Mouse (Mus musculus) liver, embryonic 16.5 days (tissue): Measurements from ENCODE around the gene Egfl8. TPM values are rescaled to one million over a fixed set of nuclear protein-coding genes. Genes with fewer than 3 reads are reported as not detected.
A peak's percentile ranks its signal among the peaks of the same experiment; 100 is the strongest.

ENCODE experiments used
- ATAC-seq: fragments of 200-750 bp; cut with Nextera tagmentation; 2 replicates; pipeline ENCODE4 v1.8.0; 2017; ENCODE audit warnings: low read depth, mild to moderate bottlenecking, moderate number of reproducible peaks, moderate library complexity
- H3K27ac ChIP-seq: fragments of 300-500 bp; sonication (generic); 2 replicates; pipeline ENCODE4 v1.5.1; 2014; ENCODE audit warnings: mild to moderate bottlenecking, low read length
- H3K27me3 ChIP-seq: fragments of 300-500 bp; sonication (generic); 2 replicates; pipeline ENCODE4 v1.6.1; 2014; ENCODE audit warnings: low read depth, low read length, mixed read lengths; ENCODE audit not compliant: control insufficient read depth, insufficient read depth
- H3K36me3 ChIP-seq: fragments of 300-500 bp; sonication (generic); 2 replicates; pipeline ENCODE4 v1.6.1; 2014; ENCODE audit warnings: mild to moderate bottlenecking; ENCODE audit not compliant: control insufficient read depth, insufficient read depth
- H3K4me1 ChIP-seq: fragments of 300-500 bp; sonication (generic); 2 replicates; pipeline ENCODE4 v1.6.1; 2014; ENCODE audit warnings: low read depth, low read length, mixed read lengths; ENCODE audit not compliant: control insufficient read depth
- H3K4me2 ChIP-seq: fragments of 300-500 bp; sonication (generic); 2 replicates; pipeline ENCODE4 v1.6.1; 2014; ENCODE audit warnings: low read depth, low read length, mixed read lengths
- H3K4me3 ChIP-seq: fragments of 300-500 bp; sonication (generic); 2 replicates; pipeline ENCODE4 v1.5.1; 2014; ENCODE audit warnings: low read depth, mild to moderate bottlenecking, low read length
- H3K9ac ChIP-seq: fragments of 300-500 bp; sonication (generic); 2 replicates; pipeline ENCODE4 v1.6.1; 2014; ENCODE audit warnings: low read depth, low read length
- H3K9me3 ChIP-seq: fragments of 300-500 bp; sonication (generic); replicated peaks from 2 replicates; pipeline ENCODE4 v1.6.1; 2016; ENCODE audit warnings: low read length; ENCODE audit not compliant: control insufficient read depth
- WGBS: fragments of 180-500 bp; shearing (Covaris S2); extraction: QIAGEN DNeasy Blood & Tissue Kit; methylation state at CpG from one replicate; pipeline ENCODE4 v1.1.7; 2014; ENCODE audit not compliant: insufficient replicate concordance; 5-methylcytosine and 5-hydroxymethylcytosine counted together
- polyA plus RNA-seq: library from polyadenylated mRNA; unstranded; fragments of >200 nt; fragmentation: Nextera tagmentation; extraction: Ambion mirVana; gene quantifications from 2 replicates; pipeline ENCODE4 v1.2.1, GENCODE M21; 2015

Gene Egfl8
- polyA plus RNA-seq, 1 experiment from 2014 or later = 0.33 TPM

DNA sequence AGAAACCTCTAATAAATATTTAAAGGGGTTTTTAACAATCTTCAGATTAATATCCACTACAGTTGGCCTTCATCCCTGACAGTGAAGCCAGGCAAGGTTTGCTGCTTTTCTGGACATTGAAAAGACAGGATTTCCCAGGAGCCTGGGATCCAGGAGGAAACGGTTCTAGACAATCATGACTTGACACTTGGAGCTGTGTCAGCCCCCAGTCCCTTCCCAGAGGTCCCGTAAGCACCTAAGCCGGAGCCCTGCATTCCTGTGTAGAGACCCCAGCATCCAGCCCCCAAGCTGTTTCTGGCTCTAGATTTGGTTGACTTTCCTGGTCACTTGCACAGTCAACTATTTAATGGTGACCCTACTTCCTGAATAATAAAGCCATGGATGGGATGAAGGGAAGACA, 42.8 kb upstream of the Egfl8 start:
- Histone ChIP-seq H3K27me3 (peaks cover 23% of the 10 kb centered on the region), H3K9ac (no peak overlapping the region), H3K4me2 (no peak overlapping the region), H3K9me3 (no peaks in the 10 kb centered on the region), H3K4me3 (no peak overlapping the region), H3K27ac (no peak overlapping the region), H3K4me1 (no peaks in the 10 kb centered on the region), H3K36me3 (no peaks in the 10 kb centered on the region)
- no peak for ATAC-seq
- 73% methylated on average over 3 of the region's 3 CpGs for WGBS

DNA sequence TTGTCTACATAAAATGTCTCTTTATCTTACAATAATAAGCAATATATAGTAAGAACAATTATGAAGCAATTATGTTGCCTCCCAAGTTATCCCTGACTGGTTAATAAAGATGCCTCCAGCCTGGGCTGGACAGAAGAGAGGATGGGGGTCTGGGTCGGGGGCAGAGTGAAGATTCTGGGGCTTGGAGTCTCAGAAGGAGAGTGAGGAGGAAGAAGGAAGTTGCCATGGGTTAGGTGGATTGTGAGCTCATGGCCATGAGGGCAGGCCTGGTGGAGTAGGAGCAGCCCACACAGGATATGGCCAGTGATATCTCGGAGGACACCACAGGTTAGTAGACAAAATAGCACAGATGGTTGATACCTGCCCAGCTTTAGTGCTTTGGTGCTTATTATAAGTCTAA, 42.4 kb upstream of the Egfl8 start:
- Histone ChIP-seq H3K9ac (no peak overlapping the region), H3K4me1 (no peaks in the 10 kb centered on the region), H3K4me2 (no peak overlapping the region), H3K36me3 (no peaks in the 10 kb centered on the region), H3K27me3 (peaks cover 23% of the 10 kb centered on the region), H3K4me3 (no peak overlapping the region), H3K27ac (no peak overlapping the region), H3K9me3 (no peaks in the 10 kb centered on the region)
- no peak for ATAC-seq
- 38% methylated on average over 2 of the region's 2 CpGs for WGBS

DNA sequence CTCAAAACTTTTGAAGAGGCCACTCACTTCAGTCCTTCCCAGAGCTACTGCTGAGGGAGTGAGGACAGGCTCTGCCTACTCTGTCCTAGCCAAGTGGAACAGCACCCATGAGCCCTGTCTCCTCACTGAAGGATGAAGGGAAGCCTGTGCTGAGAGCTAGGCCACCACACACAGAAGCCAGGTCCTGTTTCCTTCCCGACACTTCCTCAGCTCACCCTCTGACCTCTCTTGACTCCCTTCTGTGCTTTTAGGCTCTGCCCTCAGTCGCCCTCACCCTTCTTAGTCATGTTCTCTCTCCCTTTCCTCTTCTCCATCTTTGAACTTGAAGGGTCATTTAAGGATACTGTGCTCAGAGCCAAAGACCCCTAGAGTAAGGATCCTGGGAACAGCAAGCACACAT, 41.5 kb upstream of the Egfl8 start:
- H3K27ac ChIP-seq = no peak overlapping the region

DNA sequence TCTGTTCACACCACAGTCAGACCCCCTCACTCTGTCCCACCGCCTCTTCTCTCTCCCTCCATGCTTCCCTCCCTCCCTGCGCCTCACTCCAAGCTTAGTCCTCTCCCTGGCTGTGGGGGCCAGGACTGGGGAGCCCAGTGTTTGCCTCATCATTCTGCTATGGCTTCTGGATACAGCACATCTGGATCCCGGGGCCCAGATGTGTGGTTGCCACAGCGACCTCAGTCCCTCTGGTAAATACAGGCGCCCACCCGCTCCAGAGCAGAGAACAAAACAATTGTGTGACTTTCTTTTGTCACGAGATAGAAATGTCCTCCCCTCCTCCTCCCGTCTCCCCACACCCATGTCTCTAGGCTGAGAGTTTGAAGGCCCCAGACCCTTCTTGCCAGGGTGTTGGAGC, 40.9 kb upstream of the Egfl8 start:
- Histone ChIP-seq H3K4me3 (no peak overlapping the region), H3K27ac (no peak overlapping the region), H3K4me1 (no peaks in the 10 kb centered on the region), H3K9ac (no peak overlapping the region), H3K4me2 (no peak overlapping the region), H3K9me3 (no peaks in the 10 kb centered on the region), H3K36me3 (no peaks in the 10 kb centered on the region; the same call in 1 of the 2 replicates), H3K27me3 (peaks cover 22% of the 10 kb centered on the region)
- no peak for ATAC-seq
- WGBS = 45% methylated on average over 8 of the region's 8 CpGs

More for the DNA sequence above, 41.5 kb upstream of the Egfl8 start:
- ATAC-seq = no peak
- WGBS = 22% methylated on average over 2 of the region's 2 CpGs
- H3K4me1 ChIP-seq = no peaks in the 10 kb centered on the region
- H3K4me2 ChIP-seq = no peak overlapping the region
- peaks cover 23% of the 10 kb centered on the region for H3K27me3 ChIP-seq
- H3K9ac ChIP-seq = no peak overlapping the region
- H3K9me3 ChIP-seq = no peaks in the 10 kb centered on the region
- H3K4me3 ChIP-seq = no peak overlapping the region
- H3K36me3 ChIP-seq = no peaks in the 10 kb centered on the region; the same call in 1 of the 2 replicates

DNA sequence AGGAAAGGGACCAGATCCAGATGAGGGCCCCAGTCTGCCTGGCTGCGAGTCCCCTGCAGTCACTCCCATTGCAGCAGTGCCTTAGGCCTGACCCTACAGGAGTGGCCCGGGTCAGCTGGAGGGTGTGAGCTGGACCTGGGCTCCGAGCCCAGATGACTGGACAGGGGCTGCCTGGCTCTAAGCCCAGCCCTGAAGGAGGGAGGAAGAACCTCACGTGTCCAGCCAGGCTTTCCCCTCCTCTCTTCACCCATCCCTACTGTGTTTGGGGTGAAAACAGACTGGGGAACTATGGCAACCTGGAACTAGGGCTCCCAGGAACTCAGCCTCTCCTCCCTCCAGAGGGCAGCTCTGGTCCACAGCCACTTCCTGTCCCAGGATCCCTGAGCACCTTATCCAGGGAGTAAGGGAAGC, 39.8 kb upstream of the Egfl8 start:
- no peak overlapping the region for H3K4me3 ChIP-seq
- no peak overlapping the region for H3K9ac ChIP-seq
- peaks cover 12% of the 10 kb centered on the region for H3K27me3 ChIP-seq
- no peaks in the 10 kb centered on the region for H3K4me1 ChIP-seq
- H3K36me3 ChIP-seq = peaks cover 3% of the 10 kb centered on the region
- no peak overlapping the region for H3K27ac ChIP-seq
- ATAC-seq = peak; percentile 59
- no peak overlapping the region for H3K4me2 ChIP-seq
- WGBS = 52% methylated on average over 4 of the region's 4 CpGs
- H3K9me3 ChIP-seq = no peaks in the 10 kb centered on the region

DNA sequence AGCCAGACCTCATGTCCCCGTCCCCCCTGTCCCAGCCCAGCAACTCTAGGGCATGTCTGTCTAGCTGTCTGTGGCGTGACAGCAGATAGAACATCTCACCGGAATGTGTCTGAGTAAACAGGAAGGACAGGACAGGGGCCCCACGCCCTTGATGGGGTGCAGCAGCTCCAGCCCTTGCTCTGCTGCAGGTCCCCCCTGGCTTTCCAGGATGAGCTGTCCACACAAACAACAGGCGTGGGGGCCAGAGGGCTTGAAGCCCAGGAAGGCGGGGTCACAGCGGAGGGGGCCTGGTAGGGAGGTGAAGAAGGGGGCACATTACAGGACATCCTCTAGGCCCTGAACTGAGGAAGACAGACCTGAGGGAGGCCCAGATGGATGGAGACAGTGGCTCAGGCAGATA, 39.4 kb upstream of the Egfl8 start:
- no peaks in the 10 kb centered on the region for H3K9me3 ChIP-seq
- peaks cover 7% of the 10 kb centered on the region for H3K27me3 ChIP-seq
- H3K4me3 ChIP-seq = no peak overlapping the region
- H3K36me3 ChIP-seq = peaks cover 6% of the 10 kb centered on the region
- no peak overlapping the region for H3K4me2 ChIP-seq
- H3K27ac ChIP-seq = no peak overlapping the region
- 50% methylated on average over 7 of the region's 7 CpGs for WGBS
- no peaks in the 10 kb centered on the region for H3K4me1 ChIP-seq
- no peak overlapping the region for H3K9ac ChIP-seq
- ATAC-seq = no peak; the same call in 1 of the 2 replicates

DNA sequence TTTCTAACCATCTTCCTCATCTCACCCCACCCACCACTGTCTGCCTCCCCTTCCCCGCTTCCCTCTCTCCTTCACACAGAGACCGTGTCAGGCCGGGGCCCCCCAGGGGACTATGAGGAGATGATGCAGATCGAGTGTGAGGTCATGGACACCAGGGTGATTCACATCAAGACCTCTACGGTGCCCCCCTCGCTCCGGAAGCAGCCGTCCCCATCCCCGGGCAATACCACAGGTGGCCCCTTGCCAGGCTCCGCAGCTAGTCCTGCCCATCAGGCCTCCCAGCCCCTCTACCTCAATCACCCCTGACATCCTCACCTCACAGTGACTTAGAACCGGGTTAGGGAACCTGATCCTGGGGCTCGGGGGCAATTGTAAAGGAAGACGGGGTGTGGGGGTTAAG, 38.6 kb upstream of the Egfl8 start:
- no peak for ATAC-seq
- Histone ChIP-seq H3K9me3 (no peaks in the 10 kb centered on the region), H3K27ac (no peak overlapping the region)

DNA sequence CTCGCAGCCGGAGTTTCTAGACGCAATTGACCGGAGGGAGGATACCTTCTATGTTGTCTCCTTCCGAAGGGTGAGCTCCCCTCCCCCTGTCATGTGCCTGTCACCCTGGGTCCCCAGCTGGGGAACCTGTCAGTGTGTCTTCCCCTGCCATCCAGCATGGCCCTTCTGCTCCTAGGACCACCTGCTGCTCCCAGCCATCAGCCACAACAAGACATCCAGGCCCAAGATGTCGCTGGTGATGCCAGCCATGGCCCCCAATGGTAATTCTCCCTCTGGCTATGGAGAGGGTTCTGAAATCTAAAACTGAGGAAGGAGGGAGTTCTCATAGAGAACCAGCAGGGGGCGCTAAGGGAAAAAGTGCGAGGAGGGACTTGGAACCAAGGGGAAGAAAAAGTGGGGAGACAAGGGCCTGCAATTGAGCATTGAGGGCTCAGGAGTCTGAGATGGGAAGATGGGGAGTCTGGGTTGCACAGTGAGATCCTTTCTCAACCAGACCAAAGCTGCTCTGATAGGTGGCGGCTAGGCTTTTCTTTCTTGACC, 38.0 kb upstream of the Egfl8 start:
- 52% methylated on average over 9 of the region's 9 CpGs for WGBS
- Histone ChIP-seq H3K9me3 (no peaks in the 10 kb centered on the region), H3K4me1 (no peaks in the 10 kb centered on the region), H3K9ac (no peak overlapping the region), H3K4me2 (no peak overlapping the region), H3K27me3 (no peaks in the 10 kb centered on the region), H3K4me3 (no peak overlapping the region), H3K27ac (no peak overlapping the region), H3K36me3 (peaks cover 6% of the 10 kb centered on the region)
- no peak for ATAC-seq

More for the DNA sequence above, 38.6 kb upstream of the Egfl8 start:
- no peak overlapping the region for H3K4me3 ChIP-seq
- H3K4me2 ChIP-seq = no peak overlapping the region
- 79% methylated on average over 13 of the region's 13 CpGs for WGBS
- peaks cover 6% of the 10 kb centered on the region for H3K36me3 ChIP-seq
- H3K9ac ChIP-seq = no peak overlapping the region
- H3K4me1 ChIP-seq = no peaks in the 10 kb centered on the region
- peaks cover 4% of the 10 kb centered on the region; the same call in 1 of the 2 replicates for H3K27me3 ChIP-seq

DNA sequence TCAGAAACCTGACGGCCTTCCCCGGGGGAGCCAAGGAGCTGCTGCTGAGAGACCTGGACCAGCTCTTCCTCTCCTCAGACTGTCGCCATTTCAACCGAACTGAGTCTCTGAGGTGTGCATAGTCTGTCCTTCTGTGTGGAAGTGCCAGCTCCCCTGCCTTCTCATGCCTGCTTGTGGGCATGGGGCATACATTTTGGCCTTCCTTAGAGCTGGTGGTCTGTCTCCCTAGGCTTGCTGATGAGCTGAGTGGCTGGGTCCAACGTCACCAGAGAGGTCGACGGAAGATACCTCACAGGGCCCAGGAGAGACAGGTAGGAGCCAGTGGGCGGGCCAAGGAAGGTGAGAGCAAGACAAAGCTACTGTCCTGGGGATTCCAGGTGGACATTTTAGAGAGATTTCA, 37.2 kb upstream of the Egfl8 start:
- Histone ChIP-seq H3K4me2 (no peak overlapping the region), H3K36me3 (peaks cover 6% of the 10 kb centered on the region), H3K9ac (no peak overlapping the region), H3K27ac (no peak overlapping the region), H3K4me3 (no peak overlapping the region), H3K9me3 (no peaks in the 10 kb centered on the region), H3K4me1 (peaks cover 2% of the 10 kb centered on the region), H3K27me3 (no peaks in the 10 kb centered on the region)
- WGBS = 84% methylated on average over 8 of the region's 8 CpGs
- ATAC-seq = no peak
